Comparison of ENCODE assay signal across 8 mouse cellular contexts in genomic region chr1:165641271-165641771, GRCm38 (mm10). TPM values are rescaled to one million over a fixed set of nuclear protein-coding genes. Genes with fewer than 3 reads are reported as not detected.
DNase-seq lines count a peak whose midpoint lies in the region; ATAC-seq lines count a peak whose summit lies in the region.

No protein-coding gene starts in this region.

- WGBS in hindbrain, embryonic 13.5 days: 4% methylated on average over 16 of the region's 16 CpGs

- peak; percentile 89 for DNase-seq in MN1 (ENCODE audit: low spot score)
- peak; percentile 92 for DNase-seq in cerebellum, adult 9-10 months
- DNase-seq in frontal cortex, adult 2 months (ENCODE audit: extremely low spot score in 1 of 2, low spot score in 1 of 2): peak; percentile 43 to 91
- DNase-seq in layer of hippocampus, postnatal 25 days (ENCODE audit: extremely low spot score in 1 of 2, low spot score in 1 of 2): peak; percentile 74 to 78
- DNase-seq in lung, postnatal 14 days: peak; percentile 80
- peak; percentile 62 for DNase-seq in ovary, postnatal 36 days (ENCODE audit: low spot score)
- DNase-seq in thymus, postnatal 25 days: peak; percentile 77

- no peaks in the 10 kb centered on the region for H3K27me3 ChIP-seq in hindbrain, embryonic 13.5 days

- peak overlapping the region; percentile 58 for H3K4me2 ChIP-seq in hindbrain, embryonic 13.5 days

- peak overlapping the region; percentile 66; the same call in 1 of the 2 replicates for H3K9ac ChIP-seq in hindbrain, embryonic 13.5 days

- no peak overlapping the region for H3K27ac ChIP-seq in hindbrain, embryonic 13.5 days

- H3K4me1 ChIP-seq in hindbrain, embryonic 13.5 days (replicated peaks): no peaks in the 10 kb centered on the region

- no peaks in the 10 kb centered on the region for H3K9me3 ChIP-seq in hindbrain, embryonic 13.5 days

- H3K4me3 ChIP-seq in hindbrain, embryonic 13.5 days: peak overlapping the region; percentile 69

- H3K36me3 ChIP-seq in hindbrain, embryonic 13.5 days: no peaks in the 10 kb centered on the region

- peak; percentile 37; the same call in 1 of the 2 replicates for ATAC-seq in hindbrain, embryonic 13.5 days (ENCODE audit: low FRiP score)

RNA-seq across cellular contexts. Expression of gene Mpzl1, which starts 7.0 kb away (rescaled TPM):
- polyA plus RNA-seq in frontal cortex, adult 2 months (2012; rRNA removed): 41.2 and 41.7 TPM in 2 replicates
- 151 and 157 TPM in 2 replicates for polyA plus RNA-seq in hindbrain, embryonic 13.5 days (2015; fragmentation: Nextera tagmentation; extraction: Ambion mirVana)
- total RNA-seq in layer of hippocampus, postnatal 25 days (2021): 10 to 100 TPM; 47.8 to 51.6 TPM
